Mouse (Mus musculus) ovary, postnatal 36 days (tissue): ENCODE data around the gene Acrv1.
"Not testable (repeated sequence)": the region's sequence is repeated elsewhere in the genome, so short reads cannot be mapped to it uniquely, and the experiment has no call there.

ENCODE experiments used
- DNase-seq: peaks from one replicate; pipeline ENCODE4 v3.0.0; 2022; ENCODE audit warnings: low spot score, mixed read lengths

Acrv1 gene

GRCm38 (mm10) chr9:36692920-36693319, at the start of gene Acrv1:
Gene Acrv1, plus strand, starts transcription at chr9:36693220.
- DNase-seq: no peak

- DNase-seq: not testable (repeated sequence)
Measured at GRCm38 (mm10) chr9:36643276-36643675, 49.7 kb upstream of the Acrv1 start, which contains the start of gene A630095E13Rik. Gene A630095E13Rik, minus strand, starts transcription at chr9:36643376.

GRCm38 (mm10) chr9:36681424-36681823, 11.6 kb upstream of the Acrv1 start:
- DNase-seq: no peak

DNA sequence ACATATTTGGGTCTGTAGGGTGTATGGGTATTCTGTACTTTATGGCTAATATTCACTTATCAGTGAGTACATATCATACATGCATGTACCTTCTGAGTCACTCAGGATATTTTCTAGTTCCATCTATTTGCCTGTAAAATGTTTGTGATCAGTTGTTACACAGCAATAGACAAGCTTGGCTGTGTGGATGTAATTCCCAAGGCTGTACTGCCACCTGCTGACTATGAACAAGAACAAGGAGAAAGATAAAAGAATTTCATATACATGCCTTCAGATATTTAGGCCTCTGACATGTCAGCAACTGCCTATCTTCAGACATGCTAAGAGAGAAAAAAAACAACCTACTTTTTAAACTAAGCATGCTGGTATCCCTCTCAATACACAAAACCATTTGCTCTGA, 5.7 kb upstream of the Acrv1 start:
- DNase-seq: no peak

DNA sequence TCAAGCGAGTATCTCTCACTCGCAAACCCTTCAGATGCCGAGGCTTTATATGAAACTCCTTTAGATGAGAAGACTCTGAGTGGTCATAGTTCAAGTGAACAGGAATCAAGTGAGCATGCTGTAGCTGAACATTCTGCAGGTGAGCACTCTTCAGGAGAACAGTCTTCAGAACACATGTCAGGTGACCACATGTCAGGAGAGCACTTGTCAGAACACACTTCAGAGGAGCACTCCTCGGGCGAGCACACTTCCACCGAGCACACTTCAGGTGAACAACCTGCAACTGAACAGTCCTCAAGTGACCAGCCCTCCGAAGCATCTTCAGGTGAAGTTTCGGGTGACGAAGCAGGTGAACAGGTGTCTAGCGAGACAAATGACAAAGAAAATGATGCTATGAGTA, 1.3 kb downstream of the Acrv1 start:
- DNase-seq: no peak

GRCm38 (mm10) chr9:36705923-36706322, 12.9 kb downstream of the Acrv1 start:
- no peak for DNase-seq

GRCm38 (mm10) chr9:36707304-36707703, 14.3 kb downstream of the Acrv1 start:
- DNase-seq: no peak

DNA sequence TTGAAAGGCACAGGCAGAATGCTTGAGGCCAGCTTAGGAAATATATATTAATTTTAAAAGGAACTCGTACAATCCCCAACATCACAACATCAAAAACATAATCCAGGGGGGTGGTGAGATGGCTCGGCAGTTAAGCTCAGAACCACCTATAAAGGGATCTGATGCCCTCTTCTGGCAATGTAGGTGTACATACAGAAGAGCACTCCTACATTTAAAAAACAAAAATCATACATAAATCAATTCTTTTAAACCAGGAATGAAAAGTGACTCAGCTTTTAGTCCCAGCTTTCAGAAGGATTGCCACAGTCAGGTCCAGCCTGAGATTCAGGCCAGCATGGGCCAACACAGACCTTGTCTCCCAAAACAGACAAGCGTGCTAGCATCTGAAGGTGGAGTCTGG, 23.6 kb downstream of the Acrv1 start:
- no peak for DNase-seq

- DNase-seq: peak; percentile 90
Measured at GRCm38 (mm10) chr9:36726131-36727033, 33.4 kb downstream of the Acrv1 start.

DNA sequence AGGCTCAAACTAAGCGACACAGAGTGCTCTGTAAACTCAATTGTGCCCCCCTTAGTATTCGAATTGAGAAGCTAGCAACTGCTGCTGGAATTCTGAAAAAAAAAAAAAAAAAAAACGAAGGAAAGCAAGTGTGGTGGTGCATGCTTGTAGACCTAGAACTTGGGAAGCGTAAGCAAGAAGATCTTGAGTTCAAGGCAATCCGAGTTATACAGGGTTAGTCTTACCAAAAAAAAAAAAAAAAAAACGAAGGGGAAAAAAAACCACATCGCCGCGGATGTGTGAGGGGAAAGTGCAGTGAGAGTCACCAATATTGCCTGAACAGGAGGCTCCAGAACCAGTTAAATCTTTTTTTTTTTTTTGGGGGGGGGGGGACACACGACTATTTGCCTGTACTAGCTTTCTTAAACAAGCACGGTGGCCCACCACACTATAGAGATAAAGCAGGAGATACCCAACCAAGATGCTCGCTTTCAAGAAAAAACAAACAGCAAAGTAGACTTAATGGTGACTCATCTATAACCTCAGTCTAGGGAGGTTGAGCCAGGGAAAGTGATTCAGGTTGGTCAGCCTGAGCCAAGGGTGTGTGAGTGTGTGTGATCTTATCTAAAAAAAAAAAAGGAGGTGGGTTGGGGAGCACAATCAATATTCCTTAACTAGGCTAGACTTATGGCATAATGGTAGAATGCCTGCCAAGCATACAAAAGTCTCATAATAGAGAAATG, 34.2 kb downstream of the Acrv1 start, which contains the start of gene Chek1:
Gene Chek1 (minus strand): TSS at position 32 of the 722 bp plus-strand sequence.
- no peak for DNase-seq
